Mouse (Mus musculus) heart, adult 2 months (tissue): Measurements from ENCODE around the gene 2410002F23Rik.

Source experiments
- CTCF ChIP-seq: fragments of 200-600 bp; IDR thresholded peaks from 2 replicates; pipeline ENCODE4 v1.8.1; 2022; ENCODE audit warnings: antibody characterized with exemption, mild to moderate bottlenecking, moderate library complexity
- EP300 ChIP-seq: fragments of 200-500 bp; IDR thresholded peaks from 2 replicates; pipeline ENCODE4 v1.6.1; 2011; ENCODE audit warnings: low read depth, low read length, control low read depth; ENCODE audit not compliant: insufficient read depth
- POLR2A ChIP-seq: fragments of 200-500 bp; IDR thresholded peaks from 2 replicates; pipeline ENCODE4 v1.6.1; 2011; ENCODE audit warnings: mild to moderate bottlenecking, low read depth, low read length, control low read depth; ENCODE audit not compliant: insufficient read depth

DNA sequence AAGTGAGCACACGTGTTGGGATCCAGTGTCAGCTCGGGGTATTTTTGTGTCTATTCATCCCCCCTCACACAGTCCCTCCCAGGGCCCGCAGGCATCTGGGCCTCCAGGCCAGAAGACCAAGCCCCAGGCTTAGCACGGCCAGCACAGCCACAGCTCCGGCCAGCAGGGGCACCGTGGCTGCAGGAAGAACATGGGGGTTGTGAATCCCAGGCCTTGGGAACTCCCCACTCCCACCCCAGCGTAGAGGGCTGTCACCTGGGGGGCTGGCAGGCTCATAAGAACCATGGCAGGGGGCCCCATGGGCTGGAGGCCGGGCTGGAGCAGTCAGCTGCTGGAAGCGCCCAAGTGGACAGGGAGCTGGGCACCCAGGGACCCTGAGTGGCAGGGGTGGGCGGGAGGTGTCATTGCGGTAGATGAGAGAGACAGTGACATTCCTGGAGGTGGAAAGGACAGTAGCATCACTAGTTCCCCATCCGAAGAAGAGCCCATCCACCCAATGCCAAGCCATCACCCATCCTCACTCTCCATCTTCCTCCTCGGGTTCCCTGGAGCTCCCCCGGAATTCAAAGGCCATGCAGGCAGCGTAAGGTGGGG is 6.6 kb downstream of the 2410002F23Rik start:
- no peak for TF ChIP-seq CTCF
- TF ChIP-seq POLR2A, result no peak
- no peak for TF ChIP-seq EP300
